Mouse (Mus musculus) gastrocnemius, adult 8-10 months (tissue): ENCODE measurements around the gene Ebp. TPM values are rescaled to one million over a fixed set of nuclear protein-coding genes. Genes with fewer than 3 reads are reported as not detected.

Experiments used
- DNase-seq, 2 experiments: peaks; one replicate each; pipeline ENCODE4 v3.0.0; 2022; ENCODE audit warnings: low spot score in 2 of 2
- total RNA-seq, 4 experiments: library from RNA; stranded (reverse); gene quantifications; 2 replicates each; pipeline ENCODE4 v1.2.4; 2022

Ebp gene
- 1 to 10 TPM; 5.4 to 8.3 (median 7.0) TPM for total RNA-seq

- no peak for DNase-seq
These were observed at the start of gene Ebp for GRCm38 (mm10) chrX:8193419-8193723. Gene Ebp, minus strand, starts transcription at chrX:8193512.

GRCm38 (mm10) chrX:8238804-8239395 lies 45.6 kb upstream of the Ebp start:
- DNase-seq: no peak

- DNase-seq: no peak
These were observed 43.4 kb upstream of the Ebp start for GRCm38 (mm10) chrX:8236704-8237103.

- no peak for DNase-seq
These were observed 40.3 kb upstream of the Ebp start for GRCm38 (mm10) chrX:8233602-8234001.

- DNase-seq: no peak
These were observed 37.0 kb upstream of the Ebp start for GRCm38 (mm10) chrX:8230272-8230671.

- no peak for DNase-seq
These were observed 30.2 kb upstream of the Ebp start for GRCm38 (mm10) chrX:8223473-8223872.

- DNase-seq: no peak
These were observed 29.5 kb upstream of the Ebp start for GRCm38 (mm10) chrX:8222678-8223421.

- no peak for DNase-seq
These were observed 29.0 kb upstream of the Ebp start for GRCm38 (mm10) chrX:8222296-8222677.

GRCm38 (mm10) chrX:8219651-8220050 lies 26.3 kb upstream of the Ebp start:
- no peak for DNase-seq

GRCm38 (mm10) chrX:8218114-8218513 lies 24.8 kb upstream of the Ebp start:
- no peak for DNase-seq

GRCm38 (mm10) chrX:8217383-8217782 lies 24.1 kb upstream of the Ebp start:
- DNase-seq: no peak

GRCm38 (mm10) chrX:8211490-8212207 lies 18.3 kb upstream of the Ebp start:
- DNase-seq: no peak

- no peak for DNase-seq
These were observed 16.4 kb upstream of the Ebp start for GRCm38 (mm10) chrX:8209720-8210119.

GRCm38 (mm10) chrX:8207224-8207623 lies 13.9 kb upstream of the Ebp start:
- DNase-seq: no peak

GRCm38 (mm10) chrX:8206694-8207197 lies 13.4 kb upstream of the Ebp start:
- no peak for DNase-seq

GRCm38 (mm10) chrX:8206015-8206693 lies 12.8 kb upstream of the Ebp start, which contains the start of gene Porcn:
Gene Porcn, minus strand, starts transcription at chrX:8206525.
- peak; percentile 62 to 71 for DNase-seq

- DNase-seq: no peak
These were observed 12.2 kb upstream of the Ebp start for GRCm38 (mm10) chrX:8205551-8205950.

GRCm38 (mm10) chrX:8205088-8205487 lies 11.8 kb upstream of the Ebp start:
- DNase-seq: no peak

- DNase-seq: no peak
These were observed 10.8 kb upstream of the Ebp start for GRCm38 (mm10) chrX:8204076-8204475.

- no peak for DNase-seq
These were observed 9.8 kb upstream of the Ebp start for GRCm38 (mm10) chrX:8203105-8203504.

- DNase-seq: peak; percentile 54 to 66
These were observed 483 bp downstream of the Ebp start for GRCm38 (mm10) chrX:8192640-8193418.
